Mouse (Mus musculus) thymus, postnatal 14 days (tissue): ENCODE results near the gene Gldn.

Experiments used
- DNase-seq: peaks from one replicate; pipeline ENCODE4 v3.0.0; 2021

Gldn gene

GRCm38 (mm10) chr9:54286331-54286987, at the start of gene Gldn:
TSS of gene Gldn (plus strand) at chr9:54286486.
- no peak for DNase-seq

DNA sequence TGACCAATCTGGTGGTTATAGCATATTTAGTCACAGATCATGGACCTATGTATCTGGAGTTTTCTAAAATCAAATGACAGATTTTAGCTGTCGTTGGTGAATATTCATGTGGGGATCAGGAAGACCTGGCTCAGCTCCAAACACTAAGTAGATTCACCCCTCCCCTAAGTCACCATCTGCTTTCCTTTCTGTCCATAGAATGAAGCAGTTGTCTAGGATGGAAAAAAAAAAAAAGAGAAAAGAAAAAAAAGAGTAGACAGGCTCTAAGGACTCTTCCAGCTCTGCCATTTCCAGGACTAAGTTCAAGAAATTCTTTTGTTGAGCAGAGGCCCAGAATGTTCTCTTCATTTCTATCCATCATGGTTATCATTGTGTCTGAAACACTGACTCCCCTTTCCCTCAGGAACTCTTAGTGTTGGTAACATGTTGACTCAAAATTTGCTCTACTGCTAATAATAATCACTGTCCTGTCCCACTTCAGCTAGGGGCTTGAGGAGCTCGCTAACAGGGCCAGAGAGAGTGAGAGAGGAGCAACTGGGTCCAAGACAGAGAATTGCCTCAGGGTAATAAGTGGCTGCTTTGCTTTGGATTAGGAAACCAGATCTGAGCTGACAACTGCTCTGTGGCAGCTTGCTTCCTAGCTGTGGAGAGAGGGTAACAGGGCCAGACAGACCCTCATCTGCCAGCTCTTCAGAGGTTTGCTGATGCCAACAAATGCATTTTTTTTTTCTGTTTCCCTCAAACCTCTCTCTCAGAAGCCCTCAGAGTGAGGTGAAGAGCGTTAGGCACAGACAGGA, 41.2 kb upstream of the Gldn start:
- DNase-seq = no peak

GRCm38 (mm10) chr9:54264754-54265153, 21.5 kb upstream of the Gldn start:
- DNase-seq = no peak

DNA sequence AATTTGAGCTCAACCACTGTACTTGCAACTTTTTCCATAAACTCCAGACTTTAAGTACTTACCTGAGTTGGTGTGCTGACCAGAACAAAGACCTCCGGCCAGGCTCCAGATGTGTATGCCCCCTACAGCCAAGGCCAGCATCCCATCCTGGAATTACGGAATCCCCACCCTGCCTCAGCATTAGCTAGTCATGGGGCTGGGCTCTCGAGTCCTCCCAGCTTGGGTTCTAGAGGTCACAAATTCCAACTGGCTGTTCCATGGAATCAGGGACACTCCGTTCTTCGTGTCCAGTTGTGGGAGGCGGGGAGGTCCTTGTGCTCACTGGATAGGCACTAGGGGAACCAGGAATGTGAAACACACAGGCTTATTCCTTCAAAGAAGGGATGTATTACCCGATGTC, 18.3 kb upstream of the Gldn start, which contains the start of gene Cyp19a1:
Cyp19a1 (minus strand) TSS at position 101 of the 400 bp plus-strand sequence.
- DNase-seq = no peak

- DNase-seq = no peak
Measured at GRCm38 (mm10) chr9:54269987-54270386, 16.3 kb upstream of the Gldn start.

DNA sequence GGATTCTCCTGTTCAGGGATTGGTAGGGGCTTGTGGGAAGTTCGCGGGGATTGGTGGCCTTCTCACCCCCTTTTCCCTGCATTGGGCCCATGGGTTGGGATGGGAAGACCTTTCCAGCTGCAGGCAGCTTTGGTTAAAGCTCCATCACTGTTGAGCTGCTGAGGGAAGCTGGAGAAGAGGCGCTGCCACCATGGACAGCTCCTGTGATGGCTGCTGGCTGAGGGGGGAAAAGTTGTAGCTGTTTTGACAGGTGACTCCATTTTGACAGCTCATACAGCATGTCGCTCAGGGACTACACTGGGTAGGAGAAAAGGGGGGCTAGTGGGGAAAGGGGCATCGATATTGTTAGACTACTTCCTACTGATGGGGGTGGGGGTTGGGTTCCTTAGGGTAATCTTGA, 15.4 kb upstream of the Gldn start:
- DNase-seq = no peak

GRCm38 (mm10) chr9:54275283-54275682, 11.0 kb upstream of the Gldn start:
- no peak for DNase-seq

DNA sequence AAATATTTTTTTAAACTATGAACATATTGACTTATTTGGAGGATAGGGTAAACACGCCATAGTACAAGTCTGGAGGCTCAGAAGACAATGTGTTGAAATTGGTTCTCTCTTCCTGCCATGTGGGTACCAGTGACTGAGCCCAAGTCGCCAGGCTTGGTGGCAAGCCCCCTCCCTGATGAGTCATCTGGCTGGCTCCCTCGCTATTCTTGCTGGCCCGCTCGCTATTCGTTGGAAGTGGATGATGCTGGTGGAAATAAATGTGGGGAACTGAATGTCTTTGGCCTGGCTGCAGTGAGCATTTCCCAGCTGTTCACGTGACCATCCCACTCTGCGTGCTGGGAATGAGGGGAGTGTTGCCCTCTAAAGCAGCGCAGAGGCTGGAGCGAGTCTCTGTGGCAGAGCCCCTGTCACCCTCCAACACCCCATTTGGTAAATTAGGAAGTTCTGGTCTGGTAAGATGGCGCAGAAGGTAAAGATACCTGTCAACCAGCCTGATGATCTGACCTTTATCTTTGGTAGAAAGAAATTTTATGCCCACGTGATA, 7.2 kb upstream of the Gldn start:
- DNase-seq = no peak

- no peak for DNase-seq
Measured at GRCm38 (mm10) chr9:54287804-54288203, 1.5 kb downstream of the Gldn start.

- no peak for DNase-seq
Measured at GRCm38 (mm10) chr9:54299389-54299788, 13.1 kb downstream of the Gldn start.

DNA sequence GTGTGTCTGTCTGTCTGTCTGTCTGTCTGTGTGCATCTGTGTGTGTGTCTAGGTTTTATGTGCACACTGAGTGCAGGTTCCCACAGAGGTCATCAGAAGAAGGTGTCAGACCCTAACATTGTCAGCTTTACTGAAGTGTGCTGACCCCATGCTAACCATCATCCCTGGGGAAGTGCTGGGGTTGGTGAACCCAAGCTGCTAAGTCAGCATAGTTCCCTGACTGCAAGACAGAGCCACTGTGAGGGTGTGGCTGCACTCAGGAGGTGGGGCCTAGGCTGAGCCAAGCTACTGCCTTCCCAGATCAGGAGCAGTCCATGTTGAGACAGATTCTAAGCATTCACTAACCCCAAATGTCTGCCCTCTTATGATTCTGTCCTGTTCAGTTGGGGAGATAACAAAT, 13.5 kb downstream of the Gldn start:
- no peak for DNase-seq

GRCm38 (mm10) chr9:54301255-54301654, 15.0 kb downstream of the Gldn start:
- no peak for DNase-seq

DNA sequence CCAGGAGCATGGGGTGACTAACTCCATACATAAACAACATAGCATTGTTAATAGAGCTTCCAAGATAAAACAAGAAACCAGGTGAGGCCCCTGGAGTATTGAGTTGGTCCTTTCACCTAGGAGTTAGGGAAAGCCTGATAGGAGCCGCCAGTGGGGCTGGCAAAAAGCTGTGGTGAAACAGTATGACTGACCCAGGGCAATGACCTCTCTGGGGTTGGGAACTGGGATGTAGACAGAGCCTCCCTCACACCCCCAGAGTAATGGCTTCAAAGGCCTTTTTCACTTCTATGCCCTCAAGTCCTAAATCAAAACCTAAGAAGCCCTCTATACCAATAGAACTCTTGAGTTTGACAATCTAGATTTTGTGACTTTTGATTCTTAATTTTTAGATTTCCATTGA, 21.9 kb downstream of the Gldn start:
- no peak for DNase-seq

GRCm38 (mm10) chr9:54308751-54309358, 22.6 kb downstream of the Gldn start:
- no peak for DNase-seq

GRCm38 (mm10) chr9:54316363-54316762, 30.1 kb downstream of the Gldn start:
- no peak for DNase-seq

- no peak for DNase-seq
Measured at GRCm38 (mm10) chr9:54323456-54323855, 37.2 kb downstream of the Gldn start.

GRCm38 (mm10) chr9:54329201-54329600, 42.9 kb downstream of the Gldn start:
- no peak for DNase-seq

DNA sequence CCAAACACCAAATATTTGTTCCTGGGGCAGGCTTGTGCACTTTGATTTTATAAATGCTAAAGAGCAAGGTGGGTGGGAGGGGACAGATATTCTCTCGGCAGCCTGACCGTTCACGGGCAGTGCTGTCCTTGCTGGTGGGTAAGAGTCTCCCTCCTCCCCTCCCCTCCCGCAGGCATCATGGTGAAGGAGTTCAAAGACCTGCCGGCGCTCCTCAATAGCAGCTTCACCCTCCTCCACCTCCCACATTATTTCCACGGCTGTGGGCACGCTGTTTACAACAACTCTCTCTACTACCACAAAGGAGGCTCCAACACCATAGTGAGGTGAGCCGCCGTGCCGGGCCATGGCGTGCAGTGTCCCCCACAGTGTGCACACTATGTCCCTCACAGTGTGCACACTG, 49.3 kb downstream of the Gldn start:
- DNase-seq = no peak

- peak; percentile 9 for DNase-seq
Measured at GRCm38 (mm10) chr9:54336532-54337144, 50.4 kb downstream of the Gldn start.

- DNase-seq = no peak
Measured at GRCm38 (mm10) chr9:54342026-54342425, 55.7 kb downstream of the Gldn start.

GRCm38 (mm10) chr9:54356756-54357155, 70.5 kb downstream of the Gldn start:
- no peak for DNase-seq
